Mouse (Mus musculus): ENCODE measurements around the gene Oscp1. TPM values are rescaled to one million over a fixed set of nuclear protein-coding genes. Genes with fewer than 3 reads are reported as not detected.

Gene Oscp1
- polyA plus RNA-seq, 1 experiment from 2014 or later, result 11.8 TPM

DNA sequence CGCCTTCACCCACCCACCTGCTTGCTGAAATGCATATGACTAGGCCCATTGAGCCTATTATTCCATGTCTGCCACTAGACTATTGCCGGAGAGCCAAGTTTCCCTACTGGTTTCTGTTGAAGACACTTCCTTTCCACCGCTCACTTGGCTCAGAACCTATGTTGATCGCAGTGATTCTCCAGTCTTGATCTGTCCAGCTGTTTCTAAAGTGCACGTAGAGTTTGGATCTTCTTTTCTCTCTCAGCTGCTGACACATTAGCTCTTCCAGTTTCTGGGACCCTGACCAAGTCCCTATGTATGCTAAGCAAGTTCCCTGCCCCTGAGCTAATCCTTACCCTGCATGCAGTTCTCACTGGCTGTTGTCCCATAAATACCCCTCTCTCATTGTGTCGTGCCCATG lies 19.5 kb downstream of the Oscp1 start:
- ATAC-seq (peak; percentile 64), DNase-seq (ENCODE audit: low spot score) (peak; percentile 71)
- Histone ChIP-seq H3K4me3 (ENCODE audit: low read depth, low read length) (no peak overlapping the region), H3K27me3 (replicated peaks; ENCODE audit: insufficient read depth, low read length) (no peaks in the 10 kb centered on the region), H3K4me1 (ENCODE audit: insufficient read depth, low read depth, low read length) (no peaks in the 10 kb centered on the region), H3K36me3 (ENCODE audit: insufficient read depth, low read length) (no peaks in the 10 kb centered on the region), H3K4me2 (replicated peaks; ENCODE audit: low read depth, low read length) (no peak overlapping the region), H3K9me3 (ENCODE audit: low read length) (no peaks in the 10 kb centered on the region), H3K9ac (replicated peaks; ENCODE audit: low read depth) (no peak overlapping the region), H3K27ac (ENCODE audit: low read length) (no peak overlapping the region)
- TF ChIP-seq CTCF (IDR thresholded peaks at IDR 0.05), result no peak
- TF ChIP-seq EP300 (IDR thresholded peaks at IDR 0.05), result no peak
- WGBS, result 64% methylated on average over 6 of the region's 6 CpGs

DNA sequence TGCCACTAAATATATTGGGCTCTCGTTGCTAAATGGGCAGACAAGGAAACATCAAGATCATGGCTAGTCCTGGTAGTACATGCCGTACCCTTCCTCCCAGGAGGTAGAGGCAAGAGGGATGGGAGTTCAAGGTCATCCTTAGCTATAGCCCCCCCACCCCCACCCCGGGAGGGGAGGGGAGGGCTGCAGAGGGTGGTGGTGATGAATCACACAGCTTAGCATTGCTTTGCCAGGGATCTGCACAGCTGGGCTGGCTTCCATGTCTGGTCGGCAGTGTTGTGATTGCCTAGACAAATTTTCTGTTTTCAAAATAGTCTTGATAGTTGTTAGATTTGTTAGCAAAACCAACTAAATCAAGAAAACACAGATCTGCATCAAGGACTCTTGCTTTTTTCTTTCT lies 20.9 kb downstream of the Oscp1 start:
- Histone ChIP-seq H3K9ac (replicated peaks; ENCODE audit: low read depth) (no peak overlapping the region), H3K9me3 (ENCODE audit: low read length) (no peaks in the 10 kb centered on the region), H3K27me3 (replicated peaks; ENCODE audit: insufficient read depth, low read length) (no peaks in the 10 kb centered on the region), H3K4me2 (replicated peaks; ENCODE audit: low read depth, low read length) (no peak overlapping the region), H3K4me3 (ENCODE audit: low read depth, low read length) (no peak overlapping the region), H3K27ac (ENCODE audit: low read length) (no peak overlapping the region), H3K4me1 (ENCODE audit: insufficient read depth, low read depth, low read length) (no peaks in the 10 kb centered on the region), H3K36me3 (ENCODE audit: insufficient read depth, low read length) (no peaks in the 10 kb centered on the region)
- ATAC-seq (no peak), DNase-seq (ENCODE audit: low spot score) (no peak)
- TF ChIP-seq CTCF (IDR thresholded peaks at IDR 0.05), result no peak
- no peak for TF ChIP-seq EP300 (IDR thresholded peaks at IDR 0.05)
- 59% methylated on average over 4 of the region's 4 CpGs for WGBS

DNA sequence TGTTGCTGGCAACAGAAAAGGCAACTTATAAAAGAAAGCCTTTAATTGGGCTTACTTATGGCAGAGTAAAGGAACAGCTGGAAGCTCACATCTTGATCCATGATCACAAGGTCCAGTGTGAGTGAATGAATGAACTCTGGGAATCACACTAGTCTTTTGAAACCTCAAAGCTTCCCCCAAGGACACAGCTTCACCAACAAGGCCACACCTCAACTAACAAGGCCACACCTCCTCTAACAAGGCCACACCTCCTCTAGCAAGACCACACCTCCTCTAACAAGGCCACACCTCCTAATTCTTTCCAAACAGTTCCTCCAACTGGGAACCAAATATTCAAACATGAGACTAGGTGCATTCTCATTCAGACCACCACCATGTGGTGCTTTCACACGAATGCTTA lies 23.2 kb downstream of the Oscp1 start:
- Histone ChIP-seq H3K27ac (ENCODE audit: low read length) (no peak overlapping the region), H3K36me3 (ENCODE audit: insufficient read depth, low read length) (no peaks in the 10 kb centered on the region), H3K9ac (replicated peaks; ENCODE audit: low read depth) (no peak overlapping the region), H3K27me3 (replicated peaks; ENCODE audit: insufficient read depth, low read length) (no peaks in the 10 kb centered on the region), H3K9me3 (ENCODE audit: low read length) (no peaks in the 10 kb centered on the region), H3K4me2 (replicated peaks; ENCODE audit: low read depth, low read length) (no peak overlapping the region), H3K4me1 (ENCODE audit: insufficient read depth, low read depth, low read length) (no peaks in the 10 kb centered on the region), H3K4me3 (ENCODE audit: low read depth, low read length) (no peak overlapping the region)
- DNase-seq (ENCODE audit: low spot score), result no peak
- WGBS, result 96% methylated on average over 1 of the region's 1 CpGs
- TF ChIP-seq EP300 (IDR thresholded peaks at IDR 0.05) (no peak), CTCF (IDR thresholded peaks at IDR 0.05) (no peak)
- ATAC-seq, result no peak

DNA sequence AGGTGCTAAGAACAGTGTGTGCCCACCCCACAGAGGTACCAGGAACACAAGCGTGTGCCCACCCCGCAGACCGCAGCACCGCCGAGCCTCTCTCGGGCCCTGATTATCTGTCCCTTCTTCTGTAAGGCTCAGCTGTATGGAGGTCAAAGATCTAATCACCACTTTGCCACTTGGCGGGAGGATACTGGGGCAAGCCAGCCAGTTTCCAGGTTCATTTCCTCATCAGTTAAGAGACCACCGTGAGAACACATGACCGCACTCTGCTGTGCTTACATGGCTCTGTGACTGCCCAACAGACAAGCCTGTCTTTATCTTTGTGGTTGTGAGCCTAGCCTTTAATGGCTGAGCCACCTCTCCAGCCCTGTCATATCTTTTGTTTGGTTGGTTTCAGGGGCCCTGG lies 24.7 kb downstream of the Oscp1 start:
- DNase-seq (ENCODE audit: low spot score) (no peak), ATAC-seq (no peak)
- Histone ChIP-seq H3K27me3 (replicated peaks; ENCODE audit: insufficient read depth, low read length) (no peaks in the 10 kb centered on the region), H3K9me3 (ENCODE audit: low read length) (no peaks in the 10 kb centered on the region), H3K36me3 (ENCODE audit: insufficient read depth, low read length) (no peaks in the 10 kb centered on the region), H3K27ac (ENCODE audit: low read length) (no peak overlapping the region), H3K4me2 (replicated peaks; ENCODE audit: low read depth, low read length) (no peak overlapping the region), H3K4me1 (ENCODE audit: insufficient read depth, low read depth, low read length) (no peaks in the 10 kb centered on the region), H3K9ac (replicated peaks; ENCODE audit: low read depth) (no peak overlapping the region), H3K4me3 (ENCODE audit: low read depth, low read length) (no peak overlapping the region)
- 83% methylated on average over 9 of the region's 9 CpGs for WGBS
- TF ChIP-seq CTCF (IDR thresholded peaks at IDR 0.05) (no peak), EP300 (IDR thresholded peaks at IDR 0.05) (no peak)

DNA sequence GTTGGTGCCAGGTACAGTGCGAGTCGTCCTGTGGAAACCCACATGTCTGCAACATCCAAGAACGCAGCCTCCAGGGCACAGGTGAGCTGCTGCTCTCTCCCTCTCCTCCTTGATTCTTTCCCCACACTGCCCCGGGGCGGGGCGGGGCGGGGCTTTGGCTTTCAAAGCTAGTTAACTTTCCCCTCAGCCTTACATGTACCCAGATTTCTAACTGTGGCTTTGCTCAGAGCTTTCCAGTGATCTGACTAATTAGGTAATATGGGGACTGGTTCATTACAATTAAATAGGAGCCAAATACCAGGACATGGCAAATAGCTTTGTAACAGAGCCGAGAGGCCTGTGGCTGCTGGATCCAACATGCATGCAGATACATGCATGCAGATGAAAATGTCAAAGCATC lies 26.0 kb downstream of the Oscp1 start:
- Histone ChIP-seq H3K9ac (replicated peaks; ENCODE audit: low read depth) (no peak overlapping the region), H3K27me3 (replicated peaks; ENCODE audit: insufficient read depth, low read length) (no peaks in the 10 kb centered on the region), H3K4me1 (ENCODE audit: insufficient read depth, low read depth, low read length) (no peaks in the 10 kb centered on the region), H3K9me3 (ENCODE audit: low read length) (no peaks in the 10 kb centered on the region), H3K4me2 (replicated peaks; ENCODE audit: low read depth, low read length) (no peak overlapping the region), H3K36me3 (ENCODE audit: insufficient read depth, low read length) (no peaks in the 10 kb centered on the region), H3K4me3 (ENCODE audit: low read depth, low read length) (no peak overlapping the region), H3K27ac (ENCODE audit: low read length) (no peak overlapping the region)
- TF ChIP-seq CTCF (IDR thresholded peaks at IDR 0.05) (no peak), EP300 (IDR thresholded peaks at IDR 0.05) (no peak)
- DNase-seq (ENCODE audit: low spot score), result no peak
- no peak for ATAC-seq
- 72% methylated on average over 8 of the region's 8 CpGs for WGBS

DNA sequence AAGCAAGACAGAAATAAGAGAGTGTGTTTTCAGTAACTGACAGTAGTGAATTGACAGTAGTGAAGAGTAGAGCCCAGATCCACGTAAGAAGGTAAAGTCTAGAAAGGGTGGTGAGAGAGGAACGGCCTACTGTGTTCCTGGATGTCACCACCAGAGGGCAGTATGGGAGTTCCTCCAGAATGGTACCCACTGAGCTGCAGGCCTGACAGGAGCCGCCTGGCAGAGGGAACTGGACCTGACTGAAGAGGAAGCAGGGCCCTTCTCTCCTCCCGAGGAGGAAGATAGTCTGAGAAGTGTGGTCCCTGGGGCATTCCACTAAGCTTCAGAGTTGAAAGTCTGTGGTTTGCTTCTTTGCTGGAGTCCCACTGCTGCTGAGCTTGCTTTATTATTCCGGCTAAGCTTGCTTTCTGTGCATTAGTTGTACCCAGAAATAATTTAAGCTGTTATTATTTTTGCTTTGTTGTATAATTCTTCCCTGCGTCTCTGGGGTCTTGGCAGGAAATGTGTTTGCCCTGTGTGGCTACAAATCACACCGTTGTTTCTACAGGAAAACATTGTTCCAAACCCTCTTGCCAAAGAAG lies 27.7 kb downstream of the Oscp1 start:
- peak; percentile 91 for DNase-seq (ENCODE audit: low spot score)
- H3K4me3 ChIP-seq (ENCODE audit: low read depth, low read length), result no peak overlapping the region
- no peaks in the 10 kb centered on the region for H3K27me3 ChIP-seq (replicated peaks; ENCODE audit: insufficient read depth, low read length)
- no peak overlapping the region for H3K27ac ChIP-seq (ENCODE audit: low read length)
- TF ChIP-seq CTCF (IDR thresholded peaks at IDR 0.05), result peak; percentile 96
- no peak; the same call in 1 of the 2 replicates for TF ChIP-seq EP300 (IDR thresholded peaks at IDR 0.05)
- H3K36me3 ChIP-seq (ENCODE audit: insufficient read depth, low read length), result no peaks in the 10 kb centered on the region
- no peaks in the 10 kb centered on the region for H3K4me1 ChIP-seq (ENCODE audit: insufficient read depth, low read depth, low read length)
- no peaks in the 10 kb centered on the region for H3K9me3 ChIP-seq (ENCODE audit: low read length)
- no peak overlapping the region for H3K9ac ChIP-seq (replicated peaks; ENCODE audit: low read depth)
- 22% methylated on average over 7 of the region's 7 CpGs for WGBS
- no peak overlapping the region for H3K4me2 ChIP-seq (replicated peaks; ENCODE audit: low read depth, low read length)
- ATAC-seq, result peak; percentile 93
